Mouse (Mus musculus): Measurements from ENCODE around the gene AU040320. TPM values are rescaled to one million over a fixed set of nuclear protein-coding genes. Genes with fewer than 3 reads are reported as not detected.

Gene AU040320
- polyA plus RNA-seq (2015; fragmentation: Nextera tagmentation; extraction: Ambion mirVana): 20.7 and 23.0 TPM in 2 replicates

DNA sequence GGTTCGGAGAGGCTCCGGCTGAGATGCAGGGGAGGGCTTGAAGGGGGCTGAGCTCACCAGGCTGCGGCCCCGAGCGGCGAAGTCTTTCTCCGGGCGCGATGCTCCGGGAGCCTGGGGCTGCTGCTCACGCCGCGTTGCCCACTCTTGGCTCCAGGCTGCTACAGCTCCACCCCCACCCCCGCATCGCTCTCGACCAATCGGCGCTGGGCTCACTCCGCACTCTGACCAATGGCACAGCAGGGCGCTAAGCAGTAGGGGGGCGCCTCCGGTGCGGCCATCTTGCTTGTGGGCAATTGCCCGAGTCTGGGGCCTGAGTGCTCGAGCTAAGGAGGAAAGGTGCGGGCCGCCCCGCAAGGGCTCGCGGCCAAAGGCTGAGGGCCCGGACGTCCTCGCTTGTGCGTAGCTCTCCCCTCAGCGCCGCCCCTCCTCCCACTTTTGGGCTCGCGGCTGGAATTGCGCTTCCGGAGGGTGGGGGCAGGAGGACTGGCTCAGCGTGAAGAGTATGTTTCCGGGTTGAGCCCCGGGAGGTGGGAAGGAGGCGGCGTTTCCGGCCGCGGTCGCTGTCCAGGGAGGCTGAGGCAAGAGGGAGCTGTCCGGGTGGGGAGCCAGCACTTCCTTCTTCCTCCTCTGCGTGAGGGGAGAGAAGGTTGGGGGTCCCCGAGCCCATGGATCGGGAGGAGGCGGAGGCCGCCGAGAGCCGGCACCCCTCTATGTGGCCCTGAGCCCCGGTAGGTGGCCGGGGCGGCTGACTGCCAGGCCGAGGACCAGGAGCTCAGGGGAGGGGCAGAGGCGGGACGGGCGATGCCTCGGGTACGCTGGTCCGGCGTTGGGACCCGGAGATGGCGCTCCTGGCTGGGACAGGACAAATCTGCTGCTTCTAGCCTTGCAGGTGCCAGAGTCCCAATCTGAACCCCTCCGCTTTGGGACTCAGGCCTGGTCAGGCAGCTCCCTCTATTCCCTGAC is at the start of gene AU040320, which contains the start of gene Ncdn:
AU040320 (plus strand) TSS at position 277 of the 963 bp plus-strand sequence.
Ncdn (minus strand) TSS at position 171 of the 963 bp plus-strand sequence.
- no peaks in the 10 kb centered on the region for H3K27me3 ChIP-seq (replicated peaks)
- WGBS: under 1% methylated on average over 70 of the region's 71 CpGs
- ATAC-seq (ENCODE audit: extremely low read depth, insufficient number of reproducible peaks, low FRiP score, low TSS enrichment): peak; percentile 99

DNA sequence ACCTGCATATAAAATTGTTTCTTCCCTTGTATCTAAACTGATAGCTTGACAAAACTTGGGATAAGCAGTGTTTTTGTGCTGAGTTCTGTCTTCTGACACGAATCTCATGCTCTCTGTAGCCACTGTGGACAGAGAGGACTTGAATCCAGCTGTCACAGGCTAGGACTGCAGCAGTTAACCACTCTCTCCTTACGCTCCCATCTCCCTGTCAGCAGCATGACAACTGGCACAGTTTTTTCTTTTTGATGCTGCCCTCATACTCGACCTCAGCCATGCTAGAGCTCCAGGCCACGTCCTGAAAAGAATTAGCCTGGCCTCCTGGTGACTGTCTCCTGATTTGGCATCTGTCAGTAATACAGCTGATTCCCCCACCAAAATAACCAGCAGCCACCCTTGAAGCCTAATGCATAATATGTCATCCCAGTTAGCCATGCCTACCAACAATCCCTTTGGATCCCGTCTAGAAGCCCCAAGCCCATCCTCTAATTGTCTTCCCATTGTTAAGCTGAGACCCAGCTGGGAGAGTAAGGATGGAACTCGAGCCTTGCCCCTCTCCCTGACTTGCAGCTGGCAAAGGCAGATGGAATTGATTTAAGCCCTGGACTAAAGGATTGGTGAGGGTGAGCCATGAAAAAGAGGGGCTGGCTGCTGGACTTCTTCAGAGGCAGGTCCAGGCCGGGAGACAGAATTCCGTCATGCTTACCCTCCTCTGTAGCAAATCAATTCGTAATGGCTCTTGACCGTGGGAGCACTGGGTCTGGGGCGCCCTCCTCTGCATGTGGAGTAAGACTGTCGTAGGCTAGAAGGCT is 46.5 kb upstream of the AU040320 start:
- Histone ChIP-seq H3K4me1 (no peaks in the 10 kb centered on the region), H3K4me2 (no peak overlapping the region), H3K27me3 (replicated peaks) (no peaks in the 10 kb centered on the region), H3K4me3 (no peak overlapping the region), H3K9me3 (no peaks in the 10 kb centered on the region), H3K27ac (replicated peaks) (no peak overlapping the region), H3K9ac (no peak overlapping the region), H3K36me3 (peaks cover 92% of the 10 kb centered on the region)
- no peak for ATAC-seq (ENCODE audit: extremely low read depth, insufficient number of reproducible peaks, low FRiP score, low TSS enrichment)
- 77% methylated on average over 12 of the region's 12 CpGs for WGBS

More for the DNA sequence above, at the start of gene AU040320, which contains the start of gene Ncdn:
- Histone ChIP-seq H3K4me2 (peak within 1 kb of the TSS; percentile 100), H3K27ac (replicated peaks) (peak within 1 kb of the TSS; percentile 95), H3K4me1 (peaks cover 52% of the 10 kb centered on the region), H3K9ac (peak within 1 kb of the TSS; percentile 89), H3K9me3 (no peaks in the 10 kb centered on the region), H3K4me3 (peak within 1 kb of the TSS; percentile 98), H3K36me3 (peaks cover 34% of the 10 kb centered on the region)

DNA sequence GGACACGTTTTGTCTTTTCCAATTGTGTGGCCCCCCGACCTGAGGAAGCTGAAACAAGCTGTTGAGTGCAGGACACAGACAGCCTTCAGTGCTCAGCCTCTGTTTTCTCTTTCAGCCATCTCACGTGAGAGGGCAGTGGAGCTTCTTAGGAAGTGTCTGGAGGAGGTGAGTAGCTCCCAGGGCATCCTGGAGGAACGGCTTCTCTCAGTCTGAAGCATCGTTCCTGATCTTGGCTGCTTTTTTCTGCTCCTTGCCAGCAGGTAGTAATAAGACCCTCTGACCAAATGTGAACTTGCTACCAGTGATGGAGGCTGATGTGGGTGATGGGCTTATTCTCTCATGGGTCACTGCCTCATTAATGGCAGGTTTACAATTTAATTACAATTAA is 45.9 kb upstream of the AU040320 start:
- H3K9ac ChIP-seq: no peak overlapping the region
- 77% methylated on average over 5 of the region's 5 CpGs for WGBS
- no peaks in the 10 kb centered on the region for H3K4me1 ChIP-seq
- no peak overlapping the region for H3K4me2 ChIP-seq
- no peaks in the 10 kb centered on the region for H3K27me3 ChIP-seq (replicated peaks)
- ATAC-seq (ENCODE audit: extremely low read depth, insufficient number of reproducible peaks, low FRiP score, low TSS enrichment): no peak
- no peak overlapping the region for H3K4me3 ChIP-seq
- H3K9me3 ChIP-seq: no peaks in the 10 kb centered on the region
- no peak overlapping the region for H3K27ac ChIP-seq (replicated peaks)
- peaks cover 92% of the 10 kb centered on the region for H3K36me3 ChIP-seq

DNA sequence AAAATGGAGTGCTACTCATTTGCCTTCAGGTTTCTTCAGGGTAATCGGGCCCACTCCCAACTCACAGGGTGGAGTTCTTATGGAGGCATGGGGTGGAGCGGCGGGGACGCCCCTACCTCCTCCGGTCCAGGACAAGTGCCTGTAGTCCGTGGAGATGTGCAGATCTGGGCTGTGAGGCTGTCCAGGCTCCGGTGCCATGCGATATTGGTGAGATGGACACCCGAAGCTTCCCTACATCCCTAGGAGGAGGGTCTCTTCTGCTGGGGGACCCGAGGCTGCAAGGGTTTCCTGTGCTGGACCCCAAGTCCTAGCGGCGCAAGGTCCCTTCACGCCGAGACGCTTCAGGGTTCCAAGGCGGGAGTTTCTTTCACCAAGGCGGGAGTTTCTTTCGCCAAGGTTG is 21.2 kb upstream of the AU040320 start:
- Histone ChIP-seq H3K27ac (replicated peaks) (no peak overlapping the region), H3K4me3 (peak overlapping the region; percentile 25), H3K4me2 (peak overlapping the region; percentile 46), H3K9ac (0 out of 2 replicates have a peak overlapping the region, but pooled peaks have one; percentile 14), H3K36me3 (no peaks in the 10 kb centered on the region), H3K9me3 (no peaks in the 10 kb centered on the region), H3K4me1 (peaks cover 31% of the 10 kb centered on the region), H3K27me3 (replicated peaks) (peaks cover 87% of the 10 kb centered on the region)
- ATAC-seq (ENCODE audit: extremely low read depth, insufficient number of reproducible peaks, low FRiP score, low TSS enrichment): no peak
- 3% methylated on average over 18 of the region's 18 CpGs for whole genome bisulfite sequencing

DNA sequence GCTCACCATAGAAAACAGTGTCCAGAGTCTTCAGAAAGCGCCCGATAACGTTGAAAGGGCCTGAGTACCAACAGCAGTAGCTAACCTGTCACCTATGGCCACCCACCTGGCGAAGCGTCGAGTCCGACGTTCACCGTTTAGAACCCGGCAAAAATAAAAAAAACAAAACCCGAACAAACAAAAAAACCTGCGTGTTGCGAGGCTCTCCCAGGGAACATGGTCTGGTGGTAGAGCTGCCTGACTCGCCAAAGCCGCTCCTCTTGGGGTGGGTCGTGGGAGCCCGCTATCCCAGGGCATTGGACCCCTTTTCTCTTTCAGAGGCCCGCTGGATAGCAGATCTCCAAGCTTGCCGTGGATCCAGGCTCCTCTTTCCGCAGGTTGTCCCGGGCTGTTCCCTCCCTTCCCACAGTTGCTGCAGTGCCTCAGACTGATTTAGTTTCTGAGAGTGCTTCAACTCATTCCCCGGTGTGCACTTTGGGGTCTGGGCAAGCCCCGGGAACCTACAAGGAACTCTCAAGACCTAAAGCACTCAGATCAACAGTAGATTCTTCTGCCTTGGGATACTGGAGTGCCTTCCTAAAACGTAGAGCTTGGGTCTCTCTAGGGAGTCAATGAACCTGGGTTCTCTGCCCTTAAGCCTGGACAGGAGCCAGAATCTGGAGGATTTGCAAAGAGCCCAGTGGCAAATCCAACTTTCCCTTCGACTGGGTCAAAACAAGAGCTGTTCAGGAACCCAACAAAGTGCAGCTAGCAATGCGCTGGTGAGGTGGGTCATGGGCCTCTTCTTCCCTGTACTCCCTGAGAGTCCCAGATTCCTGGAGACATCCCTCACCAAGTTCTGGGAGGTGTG is 20.6 kb upstream of the AU040320 start:
- Histone ChIP-seq H3K27ac (replicated peaks) (no peak overlapping the region), H3K9me3 (no peaks in the 10 kb centered on the region), H3K27me3 (replicated peaks) (peaks cover 93% of the 10 kb centered on the region), H3K4me3 (peak overlapping the region; percentile 25), H3K4me1 (peaks cover 31% of the 10 kb centered on the region), H3K4me2 (peak overlapping the region; percentile 46), H3K9ac (0 out of 2 replicates have a peak overlapping the region, but pooled peaks have one; percentile 14), H3K36me3 (no peaks in the 10 kb centered on the region)
- no peak for ATAC-seq (ENCODE audit: extremely low read depth, insufficient number of reproducible peaks, low FRiP score, low TSS enrichment)
- 8% methylated on average over 26 of the region's 26 CpGs for WGBS

DNA sequence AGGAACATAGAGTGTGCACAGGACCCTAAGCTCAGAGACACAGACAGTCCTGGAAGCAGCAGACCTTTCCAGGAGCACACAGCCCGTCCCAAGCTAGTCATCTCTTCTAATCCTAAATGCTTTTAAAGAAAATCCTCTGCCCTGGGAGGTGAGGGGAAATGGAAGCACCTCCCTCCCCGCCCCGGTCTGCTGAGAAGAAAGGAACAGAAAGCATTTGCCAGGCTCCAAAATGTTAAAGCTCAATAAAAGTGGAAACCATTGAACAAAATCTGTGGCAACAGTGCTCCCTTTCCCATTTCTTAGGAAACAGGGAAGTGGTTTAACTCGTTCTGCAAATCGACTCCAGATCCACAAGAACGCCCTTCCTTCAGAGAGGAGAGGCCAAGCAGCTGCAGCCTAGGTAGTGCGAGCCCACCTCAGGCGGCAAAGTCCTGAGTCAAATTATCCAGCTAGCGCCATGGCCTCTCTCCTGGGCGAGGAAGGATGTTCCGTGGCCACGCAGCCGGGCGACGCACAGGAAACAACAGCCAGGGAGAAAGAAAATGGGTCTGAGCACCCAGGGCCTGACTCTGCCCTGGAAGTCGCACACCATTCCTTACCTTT is 19.2 kb upstream of the AU040320 start:
- no peaks in the 10 kb centered on the region for H3K36me3 ChIP-seq
- no peak for ATAC-seq (ENCODE audit: extremely low read depth, insufficient number of reproducible peaks, low FRiP score, low TSS enrichment)
- no peak overlapping the region for H3K27ac ChIP-seq (replicated peaks)
- peak overlapping the region; percentile 51; the same call in 1 of the 2 replicates for H3K4me3 ChIP-seq
- no peak overlapping the region for H3K4me2 ChIP-seq
- H3K9ac ChIP-seq: no peak overlapping the region
- peaks cover 100% of the 10 kb centered on the region for H3K27me3 ChIP-seq (replicated peaks)
- H3K4me1 ChIP-seq: peaks cover 31% of the 10 kb centered on the region
- 3% methylated on average over 16 of the region's 16 CpGs for WGBS
- H3K9me3 ChIP-seq: no peaks in the 10 kb centered on the region

DNA sequence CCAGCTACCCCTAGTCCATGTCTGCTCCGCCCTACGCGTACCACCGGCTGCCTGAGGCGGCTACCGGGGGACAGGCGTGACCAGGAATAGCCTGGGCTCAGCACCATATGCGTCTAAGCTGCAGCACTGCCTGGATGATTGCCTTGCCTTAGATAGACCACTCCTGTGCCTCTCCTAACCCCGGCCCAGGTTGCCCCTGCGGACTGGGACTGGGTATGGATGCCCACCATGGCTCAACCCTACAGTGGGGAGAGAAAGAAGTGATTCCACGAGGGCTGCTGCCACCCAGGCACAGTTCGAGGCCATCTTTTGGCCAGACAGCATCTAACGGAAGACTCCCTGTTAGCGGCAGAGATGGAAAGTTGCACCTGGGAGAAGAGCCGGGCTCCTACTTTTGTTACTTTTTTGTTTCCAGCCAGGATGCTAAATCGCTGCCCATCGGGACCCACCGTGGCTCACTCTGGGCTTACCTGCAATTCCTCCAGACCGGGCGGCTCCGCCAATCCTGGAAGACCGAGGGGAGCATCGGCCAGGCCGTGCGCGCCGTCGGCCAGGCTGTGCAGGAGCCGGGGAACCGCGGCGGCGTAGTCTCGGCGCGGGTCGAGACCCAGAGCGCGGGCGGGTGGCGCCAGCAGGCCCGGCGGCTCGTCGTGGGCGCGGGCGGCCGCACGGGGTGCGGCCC is 18.5 kb upstream of the AU040320 start:
- Histone ChIP-seq H3K9ac (peak overlapping the region; percentile 65), H3K4me3 (peak overlapping the region; percentile 51), H3K4me1 (peaks cover 31% of the 10 kb centered on the region), H3K27ac (replicated peaks) (no peak overlapping the region), H3K4me2 (peak overlapping the region; percentile 66), H3K27me3 (replicated peaks) (peaks cover 100% of the 10 kb centered on the region), H3K9me3 (no peaks in the 10 kb centered on the region), H3K36me3 (no peaks in the 10 kb centered on the region)
- WGBS: 2% methylated on average over 51 of the region's 51 CpGs
- no peak for ATAC-seq (ENCODE audit: extremely low read depth, insufficient number of reproducible peaks, low FRiP score, low TSS enrichment)

DNA sequence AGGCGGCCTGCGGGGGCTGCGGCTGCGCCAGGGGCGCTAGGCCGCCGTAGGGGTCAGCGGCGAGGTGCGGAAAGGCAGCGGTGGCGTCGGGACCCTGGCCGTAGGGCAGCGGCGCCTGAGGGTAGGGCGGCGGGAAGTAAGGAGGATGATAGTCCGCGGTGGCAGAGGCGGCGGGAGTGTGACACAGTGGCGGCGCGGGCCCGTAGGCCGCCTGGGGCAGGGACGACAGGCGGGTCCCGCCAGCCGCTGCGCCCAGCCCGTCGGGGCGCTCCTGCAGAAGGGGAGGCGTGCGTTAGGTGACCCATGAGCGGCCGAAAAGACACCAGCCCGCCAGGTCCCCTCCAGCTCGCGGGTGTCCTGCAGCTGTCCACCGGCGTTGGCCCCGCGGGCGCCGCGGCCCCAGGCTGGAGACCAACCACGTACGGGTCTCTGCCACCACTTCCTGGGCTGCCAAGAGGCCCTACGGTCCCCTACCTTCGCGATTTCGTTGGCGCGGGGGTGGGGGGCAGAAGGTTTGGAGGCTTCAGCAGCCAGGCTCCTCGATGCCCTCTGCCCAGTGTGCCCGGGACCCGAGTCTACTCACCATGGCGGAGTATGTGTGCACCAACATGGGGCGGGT is 17.9 kb upstream of the AU040320 start:
- H3K4me3 ChIP-seq: peak overlapping the region; percentile 51
- H3K9ac ChIP-seq: peak overlapping the region; percentile 65
- H3K4me1 ChIP-seq: peaks cover 31% of the 10 kb centered on the region
- 1% methylated on average over 50 of the region's 62 CpGs for WGBS
- no peaks in the 10 kb centered on the region for H3K36me3 ChIP-seq
- no peak overlapping the region for H3K27ac ChIP-seq (replicated peaks)
- no peaks in the 10 kb centered on the region for H3K9me3 ChIP-seq
- peaks cover 99% of the 10 kb centered on the region for H3K27me3 ChIP-seq (replicated peaks)
- peak overlapping the region; percentile 66 for H3K4me2 ChIP-seq
- no peak for ATAC-seq (ENCODE audit: extremely low read depth, insufficient number of reproducible peaks, low FRiP score, low TSS enrichment)

DNA sequence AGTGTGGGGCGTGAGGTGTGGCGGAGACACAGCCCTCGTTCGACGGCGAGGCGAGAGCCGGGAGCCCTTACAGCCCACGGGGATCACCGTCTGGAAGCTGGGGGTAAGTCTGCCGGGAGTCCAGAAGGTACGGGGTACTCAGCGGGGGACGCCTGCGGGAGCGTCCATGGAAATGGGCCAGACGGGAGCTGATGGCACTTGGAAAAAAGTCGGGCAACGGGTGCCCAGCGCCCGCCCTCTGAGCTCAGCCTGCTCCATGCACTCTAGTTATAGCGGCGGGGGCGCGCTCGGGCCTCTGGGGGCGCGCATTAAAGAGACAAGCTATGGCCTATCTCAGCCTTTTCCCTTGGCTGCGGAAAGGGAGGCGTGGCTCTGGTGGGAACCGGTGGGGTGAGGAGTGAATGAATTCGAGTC is 17.3 kb upstream of the AU040320 start, which contains the start of gene Tfap2e:
Tfap2e (minus strand) TSS at position 240 of the 414 bp plus-strand sequence.
- H3K27me3 ChIP-seq (replicated peaks): peaks cover 94% of the 10 kb centered on the region
- peak within 1 kb of the TSS; percentile 66 for H3K4me2 ChIP-seq
- H3K36me3 ChIP-seq: no peaks in the 10 kb centered on the region
- H3K27ac ChIP-seq (replicated peaks): no peak within 1 kb of the TSS
- peak within 1 kb of the TSS; percentile 51 for H3K4me3 ChIP-seq
- 2% methylated on average over 32 of the region's 32 CpGs for WGBS
- peak within 1 kb of the TSS; percentile 65 for H3K9ac ChIP-seq
- ATAC-seq (ENCODE audit: extremely low read depth, insufficient number of reproducible peaks, low FRiP score, low TSS enrichment): no peak
- peaks cover 31% of the 10 kb centered on the region for H3K4me1 ChIP-seq
- no peaks in the 10 kb centered on the region for H3K9me3 ChIP-seq

All from heart, embryonic 13.5 days (tissue).